Comparison of ENCODE assay signal across 9 mouse cellular contexts in the genomic region with DNA sequence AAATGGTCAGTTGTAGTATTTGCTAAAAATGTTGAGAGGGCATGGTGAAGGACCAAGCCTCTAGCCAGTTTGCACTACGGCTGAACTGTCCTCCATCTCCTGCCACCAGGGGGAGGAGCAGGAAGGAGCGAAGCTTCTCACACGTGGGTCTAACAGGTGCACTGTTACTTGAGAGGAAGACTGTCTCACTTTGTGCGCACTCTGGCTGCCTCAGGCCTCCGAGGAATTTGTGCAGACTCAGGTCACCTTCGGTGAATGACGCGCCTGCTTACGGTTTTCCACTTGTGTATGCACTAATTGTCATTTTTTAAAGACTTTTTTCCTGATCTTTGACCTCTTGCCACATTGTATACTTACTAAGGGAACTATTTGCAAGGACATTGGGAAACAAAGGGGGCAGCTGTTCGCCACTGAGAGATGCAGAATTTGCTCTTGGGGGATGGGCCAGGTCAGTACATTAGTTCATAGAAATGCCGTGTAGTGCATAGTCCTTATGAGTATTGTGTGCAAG.
DNase-seq lines count a peak whose midpoint lies in the region; ATAC-seq and TF ChIP-seq lines count a peak whose summit lies in the region.
"Had no signal": no experiment of that assay in that cellular context is flagged by ENCODE, and none has a peak within 500 bp of the region (broad histone marks: within the 10 kb centered on the region; RNA-seq: fewer than 3 reads in every experiment).

No protein-coding gene starts in this region.

- 50% methylated on average over 11 of the region's 11 CpGs for WGBS in kidney, adult 2 months

- TF ChIP-seq CTCF in kidney, adult 2 months (conservative IDR thresholded peaks at IDR 0.05; ENCODE audit: insufficient read depth, insufficient read length, low read depth, low read length): peak; percentile 70

- H3K4me3 ChIP-seq in kidney, adult 2 months (ENCODE audit: insufficient read depth, low read depth, low read length): no peak overlapping the region

- H3K4me1 ChIP-seq in kidney, adult 2 months (ENCODE audit: control insufficient read depth, insufficient read depth, low read length): peaks cover 10% of the 10 kb centered on the region

- TF ChIP-seq POLR2A in kidney, adult 2 months (IDR thresholded peaks at IDR 0.05; ENCODE audit: low read depth, low read length): no peak

- DNase-seq in kidney, adult 2 months: peak; percentile 49
- no peak for DNase-seq in kidney, adult 8-10 months
- DNase-seq in ZHBTc4 (ENCODE audit: low read depth, low spot score): peak; percentile 75
- DNase-seq in induced T-regulatory cell, adult 2 months (ENCODE audit: low read depth): peak; percentile 41
- DNase-seq in lung, postnatal 36 days: peak; percentile 74
- no peak for DNase-seq in ovary, postnatal 36 days (ENCODE audit: low spot score)
- no peak for DNase-seq in urinary bladder, postnatal 4 days (ENCODE audit: low spot score in 2 of 2)

- no peaks in the 10 kb centered on the region; the same call in none of the 2 replicates for H3K36me3 ChIP-seq in kidney, adult 2 months (ENCODE audit: control insufficient read depth, insufficient read depth, low read length)

- H3K27me3 ChIP-seq in kidney, adult 2 months (replicated peaks; ENCODE audit: control insufficient read depth, insufficient read depth, low read length): no peaks in the 10 kb centered on the region

- no peak overlapping the region for H3K27ac ChIP-seq in kidney, adult 2 months (ENCODE audit: insufficient read depth, low read depth, low read length)
- H3K27ac ChIP-seq: macrophage had no signal

- no peak for ATAC-seq in inflammation-experienced regulatory T-cells, adult 6 months

Comparison
In these comparisons a context has a peak if more than half of its experiments do, and no peak if none do; other contexts are left out.
1. DNase-seq: peak in kidney, adult 2 months (single experiment), ZHBTc4 (single experiment), induced T-regulatory cell, adult 2 months (single experiment) and lung, postnatal 36 days (single experiment); none in kidney, adult 8-10 months (0 of 2), ovary, postnatal 36 days (single experiment) and urinary bladder, postnatal 4 days (0 of 2).